10 mouse cellular contexts compared by ENCODE assay signal in genomic region chr14:47921811-47922277, GRCm38 (mm10).
A peak's percentile ranks its signal among the peaks of the same experiment; 100 is the strongest.
DNase-seq lines count a peak whose midpoint lies in the region; ATAC-seq and TF ChIP-seq lines count a peak whose summit lies in the region.
"Had no signal": no experiment of that assay in that cellular context is flagged by ENCODE, and none has a peak within 500 bp of the region (broad histone marks: within the 10 kb centered on the region; RNA-seq: fewer than 3 reads in every experiment).

No protein-coding gene starts in this region.

- TF ChIP-seq CTCF in thymus, adult 2 months (IDR thresholded peaks at IDR 0.05; ENCODE audit: borderline replicate concordance, control insufficient read depth, extremely low read depth, insufficient read depth, low read length, poor library complexity), result no peak

- H3K9me3 ChIP-seq in heart, embryonic 16.5 days (replicated peaks; ENCODE audit: control insufficient read depth, low read length), result no peaks in the 10 kb centered on the region
- no peaks in the 10 kb centered on the region for H3K9me3 ChIP-seq in kidney, embryonic 15.5 days (replicated peaks)
- H3K9me3 ChIP-seq: forebrain, embryonic 12.5 days had no signal

- WGBS in heart, embryonic 16.5 days, result 35% methylated on average over 10 of the region's 10 CpGs
- WGBS in kidney, embryonic 15.5 days, result 19% methylated on average over 10 of the region's 10 CpGs
- WGBS in thymus, adult 2 months, result 87% methylated on average over 10 of the region's 10 CpGs

- no peak for TF ChIP-seq POLR2A in thymus, adult 2 months (IDR thresholded peaks at IDR 0.05; ENCODE audit: control insufficient read depth, extremely low read depth, insufficient read depth, low read length, poor library complexity)

- DNase-seq in ovary, adult 18-20 months (ENCODE audit: low spot score), result peak; percentile 37
- DNase-seq in ovary, postnatal 10 days (ENCODE audit: low spot score), result no peak
- peak; percentile 73 for DNase-seq in retina, postnatal 1 day
- DNase-seq in thymus, adult 2 months, result no peak
- DNase-seq in adrenal gland, postnatal 4 days (ENCODE audit: low spot score in 2 of 2), result no peak
- DNase-seq: liver, postnatal 0 days had no signal

- H3K4me3 ChIP-seq in heart, embryonic 16.5 days (ENCODE audit: low read length), result no peak overlapping the region
- H3K4me3 ChIP-seq in kidney, embryonic 15.5 days (replicated peaks), result no peak overlapping the region
- no peak overlapping the region for H3K4me3 ChIP-seq in thymus, adult 2 months (ENCODE audit: control insufficient read depth, insufficient read depth, low read length)
- H3K4me3 ChIP-seq: forebrain, embryonic 12.5 days; layer of hippocampus, adult 2 months had no signal

- peaks cover 2% of the 10 kb centered on the region; the same call in 1 of the 2 replicates for H3K4me1 ChIP-seq in heart, embryonic 16.5 days (ENCODE audit: control insufficient read depth, insufficient read depth, low read length)
- H3K4me1 ChIP-seq in kidney, embryonic 15.5 days, result peaks cover 12% of the 10 kb centered on the region
- H3K4me1 ChIP-seq in thymus, adult 2 months (replicated peaks; ENCODE audit: control insufficient read depth, insufficient read depth, low read length), result no peaks in the 10 kb centered on the region
- H3K4me1 ChIP-seq: forebrain, embryonic 12.5 days had no signal

- H3K27ac ChIP-seq in heart, embryonic 16.5 days (ENCODE audit: low read length), result no peak overlapping the region
- H3K27ac ChIP-seq in kidney, embryonic 15.5 days, result 0 out of 2 replicates have a peak overlapping the region, but pooled peaks have one; percentile 18
- H3K27ac ChIP-seq in thymus, adult 2 months (ENCODE audit: control insufficient read depth, insufficient read depth, low read length), result no peak overlapping the region
- H3K27ac ChIP-seq: forebrain, embryonic 12.5 days; layer of hippocampus, adult 2 months had no signal

- H3K4me2 ChIP-seq in heart, embryonic 16.5 days (ENCODE audit: low read depth, low read length), result peak overlapping the region; percentile 19; the same call in 1 of the 2 replicates
- 0 out of 2 replicates have a peak overlapping the region, but pooled peaks have one; percentile 10 for H3K4me2 ChIP-seq in kidney, embryonic 15.5 days
- H3K4me2 ChIP-seq: forebrain, embryonic 12.5 days had no signal

- H3K27me3 ChIP-seq in heart, embryonic 16.5 days (ENCODE audit: control insufficient read depth, insufficient read depth, low read length), result no peaks in the 10 kb centered on the region
- H3K27me3 ChIP-seq in kidney, embryonic 15.5 days, result no peaks in the 10 kb centered on the region
- no peaks in the 10 kb centered on the region for H3K27me3 ChIP-seq in thymus, adult 2 months (ENCODE audit: control insufficient read depth, insufficient read depth, low read length)
- H3K27me3 ChIP-seq: forebrain, embryonic 12.5 days had no signal

- H3K9ac ChIP-seq in heart, embryonic 16.5 days (ENCODE audit: low read length), result no peak overlapping the region
- H3K9ac ChIP-seq in kidney, embryonic 15.5 days, result no peak overlapping the region
- H3K9ac ChIP-seq: forebrain, embryonic 12.5 days; liver, postnatal 0 days had no signal

- no peaks in the 10 kb centered on the region for H3K36me3 ChIP-seq in heart, embryonic 16.5 days (ENCODE audit: control insufficient read depth, insufficient read depth)
- no peaks in the 10 kb centered on the region for H3K36me3 ChIP-seq in kidney, embryonic 15.5 days
- H3K36me3 ChIP-seq in thymus, adult 2 months (ENCODE audit: control insufficient read depth, insufficient read depth, low read length), result no peaks in the 10 kb centered on the region
- H3K36me3 ChIP-seq: forebrain, embryonic 12.5 days had no signal

- ATAC-seq in heart, embryonic 16.5 days (replicated peaks; ENCODE audit: extremely low read depth, insufficient read depth, low FRiP score), result 0 out of 2 replicates have a peak, but pooled peaks have one; percentile 65
- peak; percentile 86 for ATAC-seq in kidney, embryonic 15.5 days (replicated peaks; ENCODE audit: low FRiP score)
- ATAC-seq: liver, postnatal 0 days had no signal

Comparison
In these comparisons a context has a peak if more than half of its experiments do, and no peak if none do; other contexts are left out.
1. DNase-seq: peak in ovary, adult 18-20 months (single experiment) and retina, postnatal 1 day (single experiment); none in ovary, postnatal 10 days (single experiment), thymus, adult 2 months (single experiment) and adrenal gland, postnatal 4 days (0 of 2).